Mouse (Mus musculus) cerebellum, adult 2 months (tissue): Measurements from ENCODE around the gene Echdc3.

Experiments used
- CTCF ChIP-seq: fragments of 200-500 bp; IDR thresholded peaks from 2 replicates; pipeline ENCODE4 v1.5.1; 2011; ENCODE audit warnings: low read depth, mild to moderate bottlenecking, control low read depth, low read length, moderate library complexity, borderline replicate concordance; ENCODE audit not compliant: insufficient read depth
- POLR2A ChIP-seq: fragments of 200-500 bp; IDR thresholded peaks from 2 replicates; pipeline ENCODE4 v1.6.1; 2011; ENCODE audit warnings: low read length, control low read depth, borderline replicate concordance; ENCODE audit not compliant: insufficient read depth

DNA sequence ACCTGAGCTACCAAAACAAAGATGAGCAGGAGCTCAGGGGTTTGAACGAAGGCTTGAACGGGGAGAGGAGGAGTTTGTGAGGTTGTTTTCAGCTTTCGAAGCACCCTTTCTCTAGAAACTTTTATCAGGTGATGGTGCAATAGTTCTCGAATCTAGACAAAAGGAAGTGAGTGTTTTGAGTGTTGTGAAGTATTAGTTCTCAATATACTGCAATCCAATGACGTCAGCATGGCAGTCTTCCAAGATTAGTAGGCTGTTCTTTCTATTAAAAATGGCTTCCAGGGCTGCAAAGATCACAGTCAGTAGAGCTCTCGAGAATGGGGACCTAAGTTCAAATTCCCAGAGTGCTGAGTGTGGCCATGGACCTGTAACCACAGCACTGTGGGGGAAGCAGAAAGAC lies 47.1 kb downstream of the Echdc3 start:
- TF ChIP-seq POLR2A = no peak
- no peak for TF ChIP-seq CTCF
